Mouse (Mus musculus) heart, adult 11 months (tissue): ENCODE data around the gene Olfr1080.
"Not testable (repeated sequence)": the region's sequence is repeated elsewhere in the genome, so short reads cannot be mapped to it uniquely, and the experiment has no call there.

Source experiments
- DNase-seq: peaks from one replicate; pipeline ENCODE4 v3.0.0; 2022

Gene Olfr1080

DNA sequence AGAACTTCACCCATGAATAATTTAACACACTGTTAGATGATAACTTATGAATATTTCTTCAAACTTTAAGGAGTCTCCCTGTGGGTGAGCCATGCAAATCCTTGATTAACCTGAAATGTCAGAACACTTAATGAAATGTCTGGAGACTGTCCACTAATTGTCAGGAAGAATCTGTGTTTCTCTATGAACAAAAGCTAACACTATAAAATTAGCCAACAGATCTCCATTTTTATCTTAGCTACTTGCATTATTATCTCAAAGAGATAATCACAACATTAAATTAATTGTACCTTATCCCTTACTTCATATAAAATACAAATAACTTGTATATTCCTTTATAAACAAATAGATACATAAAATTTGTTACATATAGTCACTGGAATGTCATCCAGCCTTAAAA is at the start of gene Olfr1080:
Gene Olfr1080, minus strand, starts transcription at position 101 of the 400 bp plus-strand sequence.
- not testable (repeated sequence) for DNase-seq

DNA sequence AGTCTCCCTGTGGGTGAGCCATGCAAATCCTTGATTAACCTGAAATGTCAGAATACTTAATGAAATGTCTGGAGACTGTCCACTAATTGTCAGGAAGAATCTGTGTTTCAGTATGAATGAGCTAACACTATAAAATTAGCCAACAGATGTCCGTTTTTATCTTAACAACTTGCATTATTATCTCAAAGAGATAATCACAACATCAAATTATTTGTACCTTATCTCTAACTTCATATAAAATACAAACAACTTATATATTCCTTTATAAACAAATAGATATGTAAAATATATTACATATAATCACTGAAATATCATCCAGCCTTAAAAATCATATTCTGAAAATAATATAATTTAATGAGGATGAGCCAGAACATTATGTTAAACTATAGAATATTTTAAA is 40.8 kb upstream of the Olfr1080 start, which contains the start of gene Olfr1082:
Gene Olfr1082, minus strand, starts transcription at position 101 of the 400 bp plus-strand sequence.
- DNase-seq: not testable (repeated sequence)

DNA sequence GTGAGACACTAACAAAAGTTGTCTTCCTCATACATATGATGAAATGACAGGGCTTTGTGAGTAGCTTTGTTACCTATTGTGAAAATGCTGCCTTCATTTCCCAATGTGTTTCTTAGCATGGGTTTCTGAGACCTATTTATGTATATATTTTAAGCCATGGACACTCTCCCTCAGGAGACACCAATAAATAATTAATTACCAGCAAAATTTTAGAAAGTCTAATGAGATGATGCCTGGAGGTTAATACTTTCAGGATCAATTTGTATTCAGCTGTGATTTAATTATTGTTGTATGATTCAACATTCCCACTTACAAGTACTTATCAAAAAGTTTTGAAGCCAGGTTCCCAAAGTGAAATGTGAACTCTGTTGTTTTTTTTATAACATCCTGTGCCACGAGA is 15.7 kb downstream of the Olfr1080 start, which contains the start of gene Olfr1079:
Gene Olfr1079, minus strand, starts transcription at position 101 of the 400 bp plus-strand sequence.
- DNase-seq: no peak

DNA sequence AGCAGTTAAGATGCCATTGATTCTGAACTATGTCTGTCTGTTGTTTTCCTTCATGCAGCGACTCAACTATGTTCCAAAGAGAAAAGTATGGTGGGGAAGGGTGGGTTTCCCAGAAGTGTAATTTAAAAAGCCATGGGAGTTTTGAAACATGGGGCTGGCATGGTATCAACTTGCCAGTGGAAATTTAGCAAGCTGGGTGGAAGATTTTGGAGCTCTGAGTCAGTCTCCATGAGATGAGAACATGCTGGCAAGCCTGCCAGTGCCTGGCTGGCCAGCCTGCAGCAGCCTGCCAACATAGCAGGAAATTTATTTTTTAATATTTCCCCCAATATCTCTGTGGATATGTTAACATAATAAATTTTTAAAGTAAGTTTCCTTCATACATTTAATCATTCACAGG is 27.0 kb downstream of the Olfr1080 start:
- no peak for DNase-seq

DNA sequence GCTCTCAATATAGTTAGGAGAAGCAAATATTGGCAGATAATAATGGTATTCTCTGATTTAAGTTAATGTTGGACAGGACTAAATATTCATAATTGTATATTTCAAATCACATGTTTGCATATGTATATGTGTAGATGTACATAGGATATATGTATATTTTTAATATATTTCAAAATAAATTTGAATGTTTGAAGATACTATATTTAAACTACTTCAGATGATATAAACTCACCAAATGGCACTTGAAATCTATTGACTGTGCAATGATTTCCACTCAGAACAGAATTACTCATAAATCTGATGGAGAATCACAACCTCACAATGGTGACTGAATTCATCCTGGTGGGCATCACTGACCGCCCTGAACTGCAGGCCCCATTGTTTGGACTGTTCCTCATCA is 49.9 kb downstream of the Olfr1080 start, which contains the start of gene Olfr1076:
Gene Olfr1076, plus strand, starts transcription at position 301 of the 400 bp plus-strand sequence.
- no peak for DNase-seq
